Mouse (Mus musculus): ENCODE data around the gene Rgp1.

- TF ChIP-seq POLR2AphosphoS2 (IDR thresholded peaks at IDR 0.05; ENCODE audit: insufficient read length, low read depth) (no peak), POLR2A (IDR thresholded peaks at IDR 0.05; ENCODE audit: insufficient read length, low read depth) (no peak)
Observed at GRCm38 (mm10) chr4:43533270-43533669, 45.2 kb upstream of the Rgp1 start.

Data from myocyte (in vitro differentiated cells).